Mouse (Mus musculus) inflammation-experienced regulatory T-cells, adult 6 months (primary cell): ENCODE measurements around the gene Cdk14. TPM values are rescaled to one million over a fixed set of nuclear protein-coding genes. Genes with fewer than 3 reads are reported as not detected.

Experiments used
- ATAC-seq: one replicate; pipeline ENCODE4 v1.8.0; 2017
- polyA plus RNA-seq, 3 experiments: library from polyadenylated mRNA; unstranded; fragments of 100-300 nt; shearing (Covaris generic); gene quantifications; one replicate each; pipeline ENCODE4 v1.2.1; 2017

The Cdk14 gene
- polyA plus RNA-seq, 3 experiments from 2014 or later: 0.12 to 0.78 TPM; not detected in 1

- ATAC-seq: no peak
These were observed 106.8 kb downstream of the Cdk14 start for GRCm38 (mm10) chr5:5313195-5313760.

DNA sequence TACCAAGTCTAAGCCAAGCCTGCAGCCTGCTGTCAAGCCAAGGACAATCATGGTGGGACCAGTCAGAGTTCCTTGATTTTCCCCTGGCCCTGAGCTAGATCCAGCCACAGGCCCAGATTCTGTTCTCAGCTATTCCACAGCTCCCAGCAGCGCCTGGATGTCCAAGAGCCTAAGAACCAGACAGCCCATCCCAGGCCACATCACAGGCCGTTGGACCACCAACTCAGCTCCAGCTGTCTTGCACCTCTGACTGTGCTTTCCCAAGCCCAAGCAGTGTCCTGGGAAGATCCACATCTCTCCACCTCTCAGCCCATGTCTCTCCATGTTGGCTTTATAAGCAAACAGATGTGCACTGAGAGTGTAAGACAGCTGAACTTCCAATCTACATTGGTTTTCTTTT, 114.8 kb downstream of the Cdk14 start:
- no peak for ATAC-seq

DNA sequence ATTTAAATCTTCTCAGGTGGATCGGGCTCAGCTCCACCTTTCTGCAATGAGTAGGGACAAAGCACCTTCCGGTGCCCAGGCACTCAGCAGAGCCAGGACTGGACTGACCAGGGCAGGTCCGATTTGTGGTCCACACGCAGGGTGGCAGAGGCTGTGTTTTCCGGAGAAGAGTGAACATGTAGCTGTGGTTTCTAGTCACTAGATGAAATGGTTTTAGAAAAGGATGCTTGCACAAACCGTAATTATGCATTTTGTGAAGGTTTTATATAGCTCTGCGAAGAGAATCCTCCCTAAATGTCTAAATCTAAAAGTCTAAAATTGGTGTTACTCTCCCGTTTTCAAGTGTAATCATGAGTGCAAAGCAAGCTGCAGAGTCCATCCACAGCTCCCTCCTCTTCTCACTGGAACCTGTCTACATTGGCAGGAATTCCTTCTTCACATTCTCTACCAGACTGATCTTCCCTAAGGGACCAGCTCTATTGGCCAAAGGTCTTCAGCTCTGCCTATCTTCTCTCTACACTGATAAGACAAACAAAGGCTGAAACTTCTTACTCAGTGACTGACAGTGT, 116.9 kb downstream of the Cdk14 start:
- no peak for ATAC-seq

DNA sequence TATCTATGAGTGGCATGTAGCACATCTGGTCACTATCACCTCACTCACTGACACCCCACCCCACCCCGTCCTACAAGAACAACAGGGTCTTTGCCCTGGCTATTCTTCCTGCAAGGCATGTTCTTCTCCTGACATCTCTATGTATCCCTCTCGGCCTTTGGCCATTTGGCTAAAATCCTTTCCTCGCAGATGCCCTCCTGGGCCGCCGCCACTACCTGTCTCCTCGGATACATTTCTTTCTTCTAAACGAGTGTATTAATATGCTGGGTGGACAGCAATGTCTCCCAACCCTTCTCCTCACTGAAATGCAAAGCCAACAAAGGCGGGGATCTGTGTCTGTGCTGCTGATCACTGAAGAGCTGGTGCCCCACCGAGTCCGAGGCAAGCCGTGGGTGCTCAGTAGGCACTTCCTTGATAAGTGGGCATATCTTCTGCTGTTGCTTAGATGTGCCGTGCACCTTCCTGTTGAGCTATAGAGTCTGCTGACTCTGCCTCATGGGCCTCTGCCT, 118.5 kb downstream of the Cdk14 start:
- no peak for ATAC-seq

GRCm38 (mm10) chr5:5300998-5301397, 119.1 kb downstream of the Cdk14 start:
- no peak for ATAC-seq

DNA sequence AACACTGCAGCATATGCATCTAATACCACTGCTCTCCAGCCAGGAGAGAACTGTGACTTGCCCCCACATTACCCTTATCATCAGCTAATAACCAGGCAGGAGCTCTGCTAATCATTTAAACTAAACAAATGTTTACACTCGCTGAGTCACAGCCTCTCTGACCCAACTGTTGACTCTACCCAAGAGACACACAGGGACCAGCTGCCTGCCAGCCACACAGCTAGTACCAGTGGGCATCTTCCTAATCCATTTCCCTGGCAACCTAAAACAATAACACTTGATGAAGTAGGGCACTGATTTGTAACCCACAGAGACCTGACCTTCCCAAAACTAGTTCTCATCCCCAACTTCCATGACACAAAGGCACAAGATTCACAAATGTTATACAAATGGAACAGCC, 119.8 kb downstream of the Cdk14 start:
- ATAC-seq: no peak

GRCm38 (mm10) chr5:5297222-5297621, 122.9 kb downstream of the Cdk14 start:
- no peak for ATAC-seq

- no peak for ATAC-seq
These were observed 123.3 kb downstream of the Cdk14 start for GRCm38 (mm10) chr5:5296773-5297172.

GRCm38 (mm10) chr5:5292830-5293542, 127.1 kb downstream of the Cdk14 start:
- ATAC-seq: no peak

GRCm38 (mm10) chr5:5291321-5291991, 128.7 kb downstream of the Cdk14 start:
- ATAC-seq: no peak

DNA sequence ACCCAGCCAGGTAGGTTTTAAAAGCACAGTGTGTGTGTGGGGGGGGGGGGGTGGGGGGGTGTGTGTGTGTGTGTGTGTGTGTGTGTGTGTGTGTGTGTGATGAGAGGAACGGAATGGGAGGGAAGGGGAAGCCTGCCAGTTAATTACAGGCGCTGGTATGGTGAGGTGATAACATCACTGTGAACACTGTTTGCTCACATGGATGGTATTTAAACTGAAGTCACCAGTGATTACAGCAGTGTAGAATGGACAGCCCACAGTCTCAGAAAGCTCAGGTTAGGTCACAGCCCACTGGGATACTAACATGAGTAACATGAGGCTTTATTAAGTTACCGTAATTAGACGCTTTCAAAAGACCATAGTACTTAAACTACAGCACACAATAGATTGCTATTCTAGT, 129.4 kb downstream of the Cdk14 start:
- no peak for ATAC-seq

- ATAC-seq: no peak
These were observed 134.2 kb downstream of the Cdk14 start for GRCm38 (mm10) chr5:5285876-5286275.

- ATAC-seq: no peak
These were observed 135.6 kb downstream of the Cdk14 start for GRCm38 (mm10) chr5:5284531-5284930.

- ATAC-seq: no peak
These were observed 136.2 kb downstream of the Cdk14 start for GRCm38 (mm10) chr5:5283756-5284430.

GRCm38 (mm10) chr5:5282425-5282824, 137.7 kb downstream of the Cdk14 start:
- no peak for ATAC-seq

DNA sequence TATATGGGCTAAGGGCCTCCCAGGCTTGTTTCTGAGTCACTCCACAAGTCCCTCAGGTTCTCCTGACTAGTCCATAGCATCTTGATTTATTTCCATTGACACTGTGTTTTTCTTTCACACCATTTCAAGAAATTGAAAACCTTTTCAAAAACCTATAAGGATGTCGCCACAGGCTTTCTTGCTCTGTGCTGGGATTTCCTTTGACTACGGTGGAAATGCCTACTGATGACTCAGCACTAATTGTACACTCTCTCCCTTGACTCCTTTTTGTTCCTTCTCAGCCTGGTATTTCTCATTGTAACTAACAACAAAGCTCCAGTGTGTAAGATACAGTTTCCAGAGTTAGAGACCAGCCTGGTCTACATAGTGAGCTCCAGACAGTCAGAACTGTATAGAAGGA, 144.8 kb downstream of the Cdk14 start:
- ATAC-seq: no peak

GRCm38 (mm10) chr5:5274318-5274717, 145.8 kb downstream of the Cdk14 start:
- no peak for ATAC-seq

GRCm38 (mm10) chr5:5266787-5267126, 153.4 kb downstream of the Cdk14 start:
- ATAC-seq: no peak

GRCm38 (mm10) chr5:5265861-5266786, 154.0 kb downstream of the Cdk14 start:
- ATAC-seq: no peak

- no peak for ATAC-seq
These were observed 154.7 kb downstream of the Cdk14 start for GRCm38 (mm10) chr5:5265401-5265841.

GRCm38 (mm10) chr5:5264712-5265111, 155.4 kb downstream of the Cdk14 start:
- ATAC-seq: no peak
